Mouse (Mus musculus) R1 (cell line): ENCODE data around the gene Ank3.

Source experiments
- DNase-seq: peaks from one replicate; pipeline ENCODE4 v3.0.0-alpha.2; 2018; ENCODE audit warnings: low read depth, low spot score

Gene Ank3

GRCm38 (mm10) chr10:69716907-69717306, 318.3 kb downstream of the Ank3 start:
- no peak for DNase-seq

- no peak for DNase-seq
These were observed 320.8 kb downstream of the Ank3 start for GRCm38 (mm10) chr10:69719421-69719820.

- DNase-seq = no peak
These were observed 321.4 kb downstream of the Ank3 start for GRCm38 (mm10) chr10:69719901-69720415.

- DNase-seq = no peak
These were observed 321.9 kb downstream of the Ank3 start for GRCm38 (mm10) chr10:69720452-69720851.

GRCm38 (mm10) chr10:69720899-69721490, 322.4 kb downstream of the Ank3 start:
- no peak for DNase-seq

GRCm38 (mm10) chr10:69724159-69724558, 325.6 kb downstream of the Ank3 start:
- DNase-seq = no peak

- DNase-seq = no peak
These were observed 326.5 kb downstream of the Ank3 start for GRCm38 (mm10) chr10:69725078-69725477.

GRCm38 (mm10) chr10:69726265-69726664, 327.7 kb downstream of the Ank3 start:
- no peak for DNase-seq

- no peak for DNase-seq
These were observed 328.2 kb downstream of the Ank3 start for GRCm38 (mm10) chr10:69726806-69727205.

- no peak for DNase-seq
These were observed 330.3 kb downstream of the Ank3 start for GRCm38 (mm10) chr10:69728876-69729275.

GRCm38 (mm10) chr10:69730351-69730871, 331.8 kb downstream of the Ank3 start:
- DNase-seq = no peak

- no peak for DNase-seq
These were observed 332.8 kb downstream of the Ank3 start for GRCm38 (mm10) chr10:69731341-69731740.

GRCm38 (mm10) chr10:69731863-69732262, 333.3 kb downstream of the Ank3 start:
- no peak for DNase-seq

- DNase-seq = no peak
These were observed 337.7 kb downstream of the Ank3 start for GRCm38 (mm10) chr10:69736241-69736640.

- DNase-seq = no peak
These were observed 340.2 kb downstream of the Ank3 start for GRCm38 (mm10) chr10:69738741-69739271.

GRCm38 (mm10) chr10:69742528-69742927, 344.0 kb downstream of the Ank3 start:
- DNase-seq = no peak

GRCm38 (mm10) chr10:69744181-69744580, 345.6 kb downstream of the Ank3 start:
- no peak for DNase-seq

GRCm38 (mm10) chr10:69744871-69745270, 346.3 kb downstream of the Ank3 start:
- no peak for DNase-seq

- DNase-seq = no peak
These were observed 347.7 kb downstream of the Ank3 start for GRCm38 (mm10) chr10:69746322-69746721.

- no peak for DNase-seq
These were observed 348.2 kb downstream of the Ank3 start for GRCm38 (mm10) chr10:69746730-69747129.

GRCm38 (mm10) chr10:69751416-69751815, 352.8 kb downstream of the Ank3 start:
- DNase-seq = no peak

- no peak for DNase-seq
These were observed 354.9 kb downstream of the Ank3 start for GRCm38 (mm10) chr10:69753464-69753863.

GRCm38 (mm10) chr10:69756956-69757672, 358.5 kb downstream of the Ank3 start:
- DNase-seq = no peak
